8 mouse cellular contexts compared by ENCODE assay signal in genomic region chr8:122444058-122444748, GRCm38 (mm10). TPM values are rescaled to one million over a fixed set of nuclear protein-coding genes. Genes with fewer than 3 reads are reported as not detected.
DNase-seq lines count a peak whose midpoint lies in the region; ATAC-seq lines count a peak whose summit lies in the region.

No protein-coding gene starts in this region.

- DNase-seq in brain, embryonic 18.5 days (ENCODE audit: low read depth, low spot score), result peak; percentile 59
- peak; percentile 78 for DNase-seq in fibroblast of lung, adult 2 months (ENCODE audit: low read depth)
- peak; percentile 90 to 92 for DNase-seq in kidney, postnatal 25 days
- DNase-seq in liver, embryonic 13.5 days, result peak; percentile 43
- peak; percentile 71 to 72 for DNase-seq in natural killer cell, adult 2 months (ENCODE audit: low spot score in 2 of 2)

- H3K27ac ChIP-seq in heart, embryonic 15.5 days, result peak overlapping the region; percentile 97
- peak overlapping the region; percentile 80 for H3K27ac ChIP-seq in liver, embryonic 13.5 days
- H3K27ac ChIP-seq in stomach, embryonic 16.5 days (ENCODE audit: low read length), result peak overlapping the region; percentile 99

- H3K4me2 ChIP-seq in heart, embryonic 15.5 days, result peak overlapping the region; percentile 98
- H3K4me2 ChIP-seq in liver, embryonic 13.5 days, result peak overlapping the region; percentile 99
- H3K4me2 ChIP-seq in stomach, embryonic 16.5 days (ENCODE audit: low read depth, low read length), result peak overlapping the region; percentile 83

- H3K4me1 ChIP-seq in heart, embryonic 15.5 days (replicated peaks), result peaks cover 27% of the 10 kb centered on the region
- H3K4me1 ChIP-seq in liver, embryonic 13.5 days (replicated peaks), result peaks cover 37% of the 10 kb centered on the region
- H3K4me1 ChIP-seq in stomach, embryonic 16.5 days (ENCODE audit: control insufficient read depth, insufficient read depth, low read length), result peaks cover 21% of the 10 kb centered on the region

- peak overlapping the region; percentile 72 for H3K9ac ChIP-seq in heart, embryonic 15.5 days
- peak overlapping the region; percentile 77 for H3K9ac ChIP-seq in liver, embryonic 13.5 days
- peak overlapping the region; percentile 88 for H3K9ac ChIP-seq in stomach, embryonic 16.5 days (ENCODE audit: low read length)

- no peaks in the 10 kb centered on the region for H3K36me3 ChIP-seq in heart, embryonic 15.5 days
- peaks cover 8% of the 10 kb centered on the region for H3K36me3 ChIP-seq in liver, embryonic 13.5 days
- H3K36me3 ChIP-seq in stomach, embryonic 16.5 days (ENCODE audit: control insufficient read depth, insufficient read depth, low read length), result 0 out of 2 replicates have a peak, but pooled peaks cover 3% of the 10 kb centered on the region

- peak; percentile 38 for ATAC-seq in CD4-positive, CD25-positive, alpha-beta regulatory T cell, adult 4 months
- ATAC-seq in heart, embryonic 15.5 days (replicated peaks; ENCODE audit: insufficient number of reproducible peaks, insufficient read depth, low FRiP score, low read depth), result peak; percentile 32
- no peak for ATAC-seq in liver, embryonic 13.5 days (ENCODE audit: low read depth)
- ATAC-seq in stomach, embryonic 16.5 days (ENCODE audit: insufficient read depth, low FRiP score), result peak; percentile 69

- WGBS in heart, embryonic 15.5 days, result 5% methylated on average over 19 of the region's 19 CpGs
- 17% methylated on average over 19 of the region's 19 CpGs for WGBS in liver, embryonic 13.5 days (ENCODE audit: insufficient replicate concordance)
- 4% methylated on average over 19 of the region's 19 CpGs for WGBS in stomach, embryonic 16.5 days

- no peaks in the 10 kb centered on the region for H3K27me3 ChIP-seq in heart, embryonic 15.5 days
- H3K27me3 ChIP-seq in liver, embryonic 13.5 days, result peaks cover 13% of the 10 kb centered on the region
- no peaks in the 10 kb centered on the region for H3K27me3 ChIP-seq in stomach, embryonic 16.5 days (ENCODE audit: control insufficient read depth, insufficient read depth, low read length)

- H3K4me3 ChIP-seq in heart, embryonic 15.5 days, result peak overlapping the region; percentile 74
- peak overlapping the region; percentile 66 for H3K4me3 ChIP-seq in liver, embryonic 13.5 days (replicated peaks)
- H3K4me3 ChIP-seq in stomach, embryonic 16.5 days (replicated peaks; ENCODE audit: low read length), result peak overlapping the region; percentile 74

- no peaks in the 10 kb centered on the region for H3K9me3 ChIP-seq in heart, embryonic 15.5 days (replicated peaks)
- no peaks in the 10 kb centered on the region for H3K9me3 ChIP-seq in liver, embryonic 13.5 days (replicated peaks)
- no peaks in the 10 kb centered on the region for H3K9me3 ChIP-seq in stomach, embryonic 16.5 days (replicated peaks; ENCODE audit: control insufficient read depth, low read length)

RNA-seq across cellular contexts. Expression of gene Mvd, which starts 1.0 kb away (rescaled TPM):
- polyA plus RNA-seq in CD4-positive, CD25-positive, alpha-beta regulatory T cell, adult 4 months (2017; shearing (Covaris generic)), result 10 to 100 TPM; 12.6 to 20.0 TPM
- 13.3 and 18.9 TPM in 2 replicates for polyA plus RNA-seq in heart, embryonic 15.5 days (2015; fragmentation: Nextera tagmentation; extraction: Ambion mirVana)
- 23.7 and 26.0 TPM in 2 replicates for polyA plus RNA-seq in liver, embryonic 13.5 days (2015; fragmentation: Nextera tagmentation; extraction: Ambion mirVana)
- polyA plus RNA-seq in stomach, embryonic 16.5 days (2015; fragmentation: Nextera tagmentation; extraction: Ambion mirVana), result 40.3 and 40.7 TPM in 2 replicates

RNA-seq across cellular contexts. Expression of gene Cyba, which starts 11.5 kb away (rescaled TPM):
- 100 to 1,000 TPM; 801 to 968 TPM for polyA plus RNA-seq in CD4-positive, CD25-positive, alpha-beta regulatory T cell, adult 4 months (2017; shearing (Covaris generic))
- 176 and 197 TPM in 2 replicates for polyA plus RNA-seq in heart, embryonic 15.5 days (2015; fragmentation: Nextera tagmentation; extraction: Ambion mirVana)
- polyA plus RNA-seq in liver, embryonic 13.5 days (2015; fragmentation: Nextera tagmentation; extraction: Ambion mirVana), result 133 and 153 TPM in 2 replicates
- 241 and 270 TPM in 2 replicates for polyA plus RNA-seq in stomach, embryonic 16.5 days (2015; fragmentation: Nextera tagmentation; extraction: Ambion mirVana)

RNA-seq across cellular contexts. Expression of gene Snai3, which starts 16.3 kb away (rescaled TPM):
- polyA plus RNA-seq in CD4-positive, CD25-positive, alpha-beta regulatory T cell, adult 4 months (2017; shearing (Covaris generic)), result 1 to 10 TPM; 2.6 to 5.2 TPM
- 2.0 and 2.5 TPM in 2 replicates for polyA plus RNA-seq in heart, embryonic 15.5 days (2015; fragmentation: Nextera tagmentation; extraction: Ambion mirVana)
- 0.20 and 0.31 TPM in 2 replicates for polyA plus RNA-seq in liver, embryonic 13.5 days (2015; fragmentation: Nextera tagmentation; extraction: Ambion mirVana)
- 0.59 and 1.2 TPM in 2 replicates for polyA plus RNA-seq in stomach, embryonic 16.5 days (2015; fragmentation: Nextera tagmentation; extraction: Ambion mirVana)

RNA-seq across cellular contexts. Expression of gene Il17c, which starts 22.4 kb away (rescaled TPM):
- polyA plus RNA-seq in CD4-positive, CD25-positive, alpha-beta regulatory T cell, adult 4 months (2017; shearing (Covaris generic)), result under 1 TPM in 1 of 2 experiments, not detected in 1; 0.77 TPM
- 0.34 TPM in 1 of 2 replicates, not detected in the other for polyA plus RNA-seq in heart, embryonic 15.5 days (2015; fragmentation: Nextera tagmentation; extraction: Ambion mirVana)
- polyA plus RNA-seq in liver, embryonic 13.5 days (2015; fragmentation: Nextera tagmentation; extraction: Ambion mirVana), result not detected in 2 replicates
- polyA plus RNA-seq in stomach, embryonic 16.5 days (2015; fragmentation: Nextera tagmentation; extraction: Ambion mirVana), result not detected in 2 replicates

RNA-seq across cellular contexts. Expression of gene Rnf166, which starts 31.7 kb away (rescaled TPM):
- polyA plus RNA-seq in CD4-positive, CD25-positive, alpha-beta regulatory T cell, adult 4 months (2017; shearing (Covaris generic)), result 10 to 100 TPM; 27.3 to 31.0 TPM
- 37.0 and 44.4 TPM in 2 replicates for polyA plus RNA-seq in heart, embryonic 15.5 days (2015; fragmentation: Nextera tagmentation; extraction: Ambion mirVana)
- polyA plus RNA-seq in liver, embryonic 13.5 days (2015; fragmentation: Nextera tagmentation; extraction: Ambion mirVana), result 12.2 and 13.7 TPM in 2 replicates
- polyA plus RNA-seq in stomach, embryonic 16.5 days (2015; fragmentation: Nextera tagmentation; extraction: Ambion mirVana), result 31.3 and 36.4 TPM in 2 replicates
